Mouse (Mus musculus) limb, embryonic 13.5 days (tissue): Measurements from ENCODE around the gene Myh3. TPM values are rescaled to one million over a fixed set of nuclear protein-coding genes. Genes with fewer than 3 reads are reported as not detected.

Experiments used
- ATAC-seq: fragments of 200-750 bp; cut with Nextera tagmentation; 2 replicates; pipeline ENCODE4 v1.8.0; 2017; ENCODE audit warnings: low read depth, moderate number of reproducible peaks, moderate TSS enrichment; ENCODE audit not compliant: low FRiP score
- H3K27ac ChIP-seq: fragments of 300-500 bp; sonication (generic); 2 replicates; pipeline ENCODE4 v1.5.1; 2015; ENCODE audit warnings: inconsistent platforms, mild to moderate bottlenecking, moderate library complexity
- H3K27me3 ChIP-seq: fragments of 300-500 bp; sonication (generic); 2 replicates; pipeline ENCODE4 v1.6.1; 2015; ENCODE audit warnings: mild to moderate bottlenecking, inconsistent platforms
- H3K36me3 ChIP-seq: fragments of 300-500 bp; sonication (generic); 2 replicates; pipeline ENCODE4 v1.6.1; 2015; ENCODE audit warnings: inconsistent platforms, mild to moderate bottlenecking, moderate library complexity
- H3K4me1 ChIP-seq: fragments of 300-500 bp; sonication (generic); 2 replicates; pipeline ENCODE4 v1.6.1; 2015; ENCODE audit warnings: inconsistent platforms
- H3K4me2 ChIP-seq: fragments of 300-500 bp; sonication (generic); replicated peaks from 2 replicates; pipeline ENCODE4 v1.6.1; 2015; ENCODE audit warnings: inconsistent platforms, mild to moderate bottlenecking, moderate library complexity
- H3K4me3 ChIP-seq: fragments of 300-500 bp; sonication (generic); 2 replicates; pipeline ENCODE4 v1.5.1; 2015; ENCODE audit warnings: moderate library complexity, mild to moderate bottlenecking, inconsistent platforms
- H3K9ac ChIP-seq: fragments of 300-500 bp; sonication (generic); 2 replicates; pipeline ENCODE4 v1.6.1; 2015; ENCODE audit warnings: mild to moderate bottlenecking, inconsistent platforms
- H3K9me3 ChIP-seq: fragments of 300-500 bp; sonication (generic); 2 replicates; pipeline ENCODE4 v1.6.1; 2016; ENCODE audit warnings: inconsistent platforms
- WGBS: fragments of 180-500 bp; shearing (Covaris S2); methylation state at CpG from one replicate; pipeline ENCODE4 v1.1.7; 2015; 5-methylcytosine and 5-hydroxymethylcytosine counted together
- polyA plus RNA-seq: library from polyadenylated mRNA; unstranded; fragments of >200 nt; fragmentation: Nextera tagmentation; extraction: Ambion mirVana; gene quantifications from 2 replicates; pipeline ENCODE4 v1.2.1, GENCODE M21; 2015

Myh3 gene
- polyA plus RNA-seq, 1 experiment from 2014 or later: 101 TPM

DNA sequence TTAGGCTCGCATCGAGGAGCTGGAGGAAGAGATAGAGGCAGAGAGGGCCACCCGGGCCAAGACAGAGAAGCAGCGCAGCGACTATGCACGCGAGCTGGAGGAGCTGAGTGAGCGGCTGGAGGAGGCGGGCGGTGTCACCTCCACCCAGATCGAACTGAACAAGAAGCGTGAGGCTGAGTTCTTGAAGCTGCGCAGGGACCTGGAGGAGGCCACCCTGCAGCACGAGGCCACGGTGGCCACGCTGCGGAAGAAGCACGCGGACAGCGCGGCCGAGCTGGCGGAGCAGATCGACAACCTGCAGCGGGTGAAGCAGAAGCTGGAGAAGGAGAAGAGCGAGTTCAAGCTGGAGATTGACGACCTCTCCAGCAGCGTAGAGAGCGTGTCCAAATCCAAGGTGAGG, 16.4 kb downstream of the Myh3 start:
- H3K27me3 ChIP-seq: no peaks in the 10 kb centered on the region
- no peak overlapping the region for H3K27ac ChIP-seq
- H3K4me3 ChIP-seq: no peak overlapping the region
- no peaks in the 10 kb centered on the region for H3K36me3 ChIP-seq
- 72% methylated on average over 29 of the region's 29 CpGs for WGBS
- H3K4me1 ChIP-seq: no peaks in the 10 kb centered on the region
- H3K4me2 ChIP-seq: no peak overlapping the region
- ATAC-seq: no peak
- no peaks in the 10 kb centered on the region for H3K9me3 ChIP-seq
- no peak overlapping the region for H3K9ac ChIP-seq

DNA sequence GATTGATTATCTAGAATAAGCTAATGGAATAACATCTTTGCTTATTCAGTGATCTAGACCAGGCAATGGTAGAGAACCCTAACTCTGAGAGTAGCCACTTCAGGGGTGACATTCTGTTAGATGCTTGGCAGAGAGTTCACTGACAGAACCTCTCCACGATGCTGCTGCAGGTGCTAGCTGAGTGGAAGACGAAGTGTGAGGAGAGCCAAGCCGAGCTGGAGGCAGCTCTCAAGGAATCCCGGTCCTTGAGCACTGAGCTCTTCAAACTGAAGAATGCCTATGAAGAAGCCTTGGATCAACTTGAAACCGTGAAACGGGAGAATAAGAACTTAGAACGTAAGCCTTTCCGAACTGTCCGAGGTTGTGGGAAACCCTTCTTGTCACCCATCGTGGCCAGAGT, 19.6 kb downstream of the Myh3 start:
- WGBS: 90% methylated on average over 10 of the region's 10 CpGs
- H3K4me2 ChIP-seq: no peak overlapping the region

DNA sequence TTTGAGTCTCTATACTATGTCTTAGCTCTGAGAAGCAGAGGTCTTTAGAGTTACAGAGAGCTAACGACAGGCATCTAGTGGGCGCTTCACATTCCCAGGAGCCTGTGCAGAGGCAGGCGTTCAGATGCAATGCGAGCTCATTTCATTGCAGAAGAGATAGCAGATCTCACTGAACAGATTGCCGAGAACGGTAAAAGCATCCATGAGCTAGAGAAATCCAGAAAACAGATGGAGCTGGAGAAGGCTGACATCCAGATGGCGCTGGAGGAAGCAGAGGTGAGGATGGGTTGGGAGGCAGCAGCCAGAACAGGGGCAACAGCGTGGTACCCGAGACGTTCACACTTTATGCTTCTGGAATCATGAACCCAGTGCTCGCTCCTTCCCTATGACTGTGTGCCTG, 20.3 kb downstream of the Myh3 start:
- H3K27ac ChIP-seq: no peak overlapping the region
- no peak for ATAC-seq

More for the DNA sequence above, 19.6 kb downstream of the Myh3 start:
- no peaks in the 10 kb centered on the region for H3K4me1 ChIP-seq
- no peak overlapping the region for H3K27ac ChIP-seq
- no peak overlapping the region for H3K9ac ChIP-seq
- H3K9me3 ChIP-seq: no peaks in the 10 kb centered on the region
- H3K36me3 ChIP-seq: no peaks in the 10 kb centered on the region
- ATAC-seq: no peak
- H3K4me3 ChIP-seq: no peak overlapping the region
- H3K27me3 ChIP-seq: 0 out of 2 replicates have a peak, but pooled peaks cover 4% of the 10 kb centered on the region

DNA sequence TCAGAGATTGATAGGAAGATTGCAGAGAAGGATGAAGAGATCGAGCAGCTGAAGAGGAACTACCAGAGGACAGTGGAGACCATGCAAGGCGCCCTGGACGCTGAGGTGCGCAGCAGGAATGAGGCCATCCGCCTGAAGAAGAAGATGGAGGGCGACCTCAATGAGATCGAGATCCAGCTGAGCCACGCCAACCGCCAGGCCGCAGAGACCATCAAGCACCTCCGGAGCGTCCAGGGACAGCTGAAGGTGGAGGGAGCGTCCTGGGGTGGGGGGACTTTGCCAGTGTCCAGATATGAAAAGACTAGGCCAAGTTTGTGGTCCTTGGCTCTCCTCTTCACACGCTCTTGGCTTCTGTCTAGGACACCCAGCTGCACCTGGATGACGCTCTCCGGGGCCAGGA, 21.1 kb downstream of the Myh3 start:
- ATAC-seq: no peak
- WGBS: 95% methylated on average over 16 of the region's 16 CpGs

More for the DNA sequence above, 20.3 kb downstream of the Myh3 start:
- 0 out of 2 replicates have a peak, but pooled peaks cover 4% of the 10 kb centered on the region for H3K27me3 ChIP-seq
- no peaks in the 10 kb centered on the region for H3K36me3 ChIP-seq
- 79% methylated on average over 11 of the region's 11 CpGs for WGBS
- no peaks in the 10 kb centered on the region for H3K9me3 ChIP-seq
- no peaks in the 10 kb centered on the region for H3K4me1 ChIP-seq
- H3K9ac ChIP-seq: no peak overlapping the region
- H3K4me2 ChIP-seq: no peak overlapping the region
- no peak overlapping the region for H3K4me3 ChIP-seq

DNA sequence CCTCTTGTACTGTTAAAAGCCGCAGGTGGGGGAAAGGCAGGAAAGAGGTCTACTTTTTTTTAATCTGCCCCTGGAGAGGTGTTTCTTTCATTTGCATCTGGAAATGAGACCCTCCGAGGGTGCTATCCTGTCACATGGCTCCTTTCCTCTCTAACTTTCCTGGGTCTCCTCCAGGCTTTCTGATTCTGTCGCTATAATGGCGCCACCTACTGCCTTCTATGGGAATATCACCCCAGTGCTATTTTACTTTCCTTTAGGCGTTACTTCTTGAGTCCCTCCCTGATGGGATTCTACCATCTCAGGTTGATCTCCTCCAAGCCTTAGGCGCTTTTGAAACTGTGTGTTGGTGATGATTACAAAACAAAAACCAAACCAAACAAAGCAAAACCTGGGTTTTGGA, 22.1 kb downstream of the Myh3 start:
- 0 out of 2 replicates have a peak, but pooled peaks cover 4% of the 10 kb centered on the region for H3K27me3 ChIP-seq
- no peak overlapping the region for H3K27ac ChIP-seq
- no peak overlapping the region for H3K4me3 ChIP-seq
- H3K36me3 ChIP-seq: no peaks in the 10 kb centered on the region
- H3K4me1 ChIP-seq: no peaks in the 10 kb centered on the region
- H3K9ac ChIP-seq: no peak overlapping the region
- ATAC-seq: no peak
- 34% methylated on average over 6 of the region's 6 CpGs for WGBS
- no peak overlapping the region for H3K4me2 ChIP-seq
- H3K9me3 ChIP-seq: no peaks in the 10 kb centered on the region

More for the DNA sequence above, 21.1 kb downstream of the Myh3 start:
- Histone ChIP-seq H3K9ac (no peak overlapping the region), H3K27me3 (0 out of 2 replicates have a peak, but pooled peaks cover 4% of the 10 kb centered on the region), H3K9me3 (no peaks in the 10 kb centered on the region), H3K4me3 (no peak overlapping the region), H3K4me1 (no peaks in the 10 kb centered on the region), H3K4me2 (no peak overlapping the region), H3K27ac (no peak overlapping the region), H3K36me3 (no peaks in the 10 kb centered on the region)

DNA sequence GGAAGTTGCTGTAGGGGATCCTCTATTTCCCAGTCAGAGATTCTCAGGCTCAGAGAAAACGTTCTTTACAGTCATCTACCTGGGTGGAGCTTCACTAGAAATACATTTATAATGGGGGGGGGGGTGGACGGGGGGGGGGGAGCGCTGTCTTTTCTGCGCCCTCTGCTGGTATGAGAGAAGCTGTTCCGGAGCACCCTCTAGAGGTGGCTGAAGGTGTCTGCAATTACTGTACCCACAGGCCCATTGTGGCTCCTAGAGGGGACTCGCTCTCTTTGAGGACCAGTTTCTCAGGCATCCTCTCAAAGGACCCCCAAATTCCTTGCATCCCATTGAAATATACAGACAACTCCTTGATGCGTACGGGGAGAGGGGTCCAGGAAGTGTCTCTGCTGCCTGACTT, 23.6 kb downstream of the Myh3 start:
- 24% methylated on average over 8 of the region's 8 CpGs for WGBS

DNA sequence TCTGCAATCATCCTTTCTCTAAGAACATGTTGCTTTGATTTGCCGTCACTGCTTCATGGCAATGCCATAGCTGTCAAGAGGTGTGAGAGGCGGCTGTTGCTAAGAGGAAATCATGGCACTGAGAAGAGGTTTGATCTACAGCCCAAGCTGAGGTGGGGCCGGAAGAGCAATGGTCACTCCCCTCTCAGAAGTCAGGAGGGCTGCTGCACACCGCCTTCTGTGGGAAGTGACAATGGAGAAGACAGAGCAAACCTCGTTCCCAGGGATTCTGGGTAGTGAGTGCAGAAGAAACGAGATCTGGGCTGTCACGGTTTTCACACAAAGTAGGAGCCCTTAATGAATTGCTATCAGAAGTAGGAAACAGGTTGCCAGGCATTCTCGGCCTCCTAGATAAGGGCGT, 25.2 kb downstream of the Myh3 start:
- Histone ChIP-seq H3K4me3 (no peak overlapping the region), H3K9me3 (no peaks in the 10 kb centered on the region), H3K36me3 (no peaks in the 10 kb centered on the region), H3K27ac (no peak overlapping the region), H3K4me1 (peaks cover 6% of the 10 kb centered on the region; the same call in 1 of the 2 replicates), H3K27me3 (0 out of 2 replicates have a peak, but pooled peaks cover 4% of the 10 kb centered on the region), H3K9ac (no peak overlapping the region), H3K4me2 (no peak overlapping the region)
- 83% methylated on average over 9 of the region's 9 CpGs for WGBS
- ATAC-seq: no peak

More for the DNA sequence above, 23.6 kb downstream of the Myh3 start:
- H3K9me3 ChIP-seq: no peaks in the 10 kb centered on the region
- no peak overlapping the region for H3K4me3 ChIP-seq
- no peak overlapping the region for H3K27ac ChIP-seq
- no peak for ATAC-seq
- no peak overlapping the region for H3K9ac ChIP-seq
- no peak overlapping the region for H3K4me2 ChIP-seq
- no peaks in the 10 kb centered on the region for H3K36me3 ChIP-seq
- H3K27me3 ChIP-seq: 0 out of 2 replicates have a peak, but pooled peaks cover 4% of the 10 kb centered on the region
- peaks cover 6% of the 10 kb centered on the region; the same call in 1 of the 2 replicates for H3K4me1 ChIP-seq

DNA sequence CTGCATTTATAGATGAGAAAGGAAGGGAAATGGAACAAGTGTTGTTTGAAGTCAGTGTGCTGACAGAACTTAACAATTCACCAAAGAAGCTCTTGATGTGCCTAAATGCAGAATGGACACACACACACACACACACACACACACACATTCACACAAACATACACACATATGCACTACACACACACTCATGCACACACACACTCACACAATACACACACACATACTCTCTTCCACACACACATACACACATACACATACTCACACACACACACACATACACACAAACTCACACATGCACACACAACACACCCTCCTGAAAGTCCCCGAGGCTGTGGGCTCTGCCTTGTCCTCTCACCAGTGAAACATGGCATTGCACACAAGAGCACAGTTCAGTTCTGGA, 26.1 kb downstream of the Myh3 start:
- H3K4me2 ChIP-seq: no peak overlapping the region
- H3K4me3 ChIP-seq: no peak overlapping the region
- 0 out of 2 replicates have a peak, but pooled peaks cover 4% of the 10 kb centered on the region for H3K27me3 ChIP-seq
- H3K36me3 ChIP-seq: no peaks in the 10 kb centered on the region
- H3K4me1 ChIP-seq: peaks cover 6% of the 10 kb centered on the region; the same call in 1 of the 2 replicates
- ATAC-seq: no peak
- WGBS: 79% methylated on average over 1 of the region's 1 CpGs
- no peak overlapping the region for H3K27ac ChIP-seq
- H3K9me3 ChIP-seq: no peaks in the 10 kb centered on the region
- no peak overlapping the region for H3K9ac ChIP-seq

DNA sequence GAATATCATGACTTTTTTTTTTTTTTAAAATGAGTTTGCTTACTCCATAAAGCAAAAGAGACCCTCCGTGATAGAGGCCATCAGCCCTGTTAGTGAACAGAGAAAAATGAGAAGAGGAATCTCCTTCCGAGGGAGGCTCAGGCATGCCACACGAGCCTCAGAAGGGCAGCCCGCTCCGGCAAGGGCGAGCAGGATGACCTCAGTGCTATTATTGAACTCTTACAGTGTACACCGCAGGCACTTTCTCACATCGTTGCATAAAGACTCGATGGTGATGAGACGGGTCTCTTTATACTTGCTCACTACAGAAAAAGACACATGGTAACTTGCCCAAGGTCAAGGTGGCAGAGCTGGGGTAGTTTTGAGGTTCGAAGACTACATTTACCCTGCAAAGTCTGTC, 26.6 kb downstream of the Myh3 start:
- Histone ChIP-seq H3K27me3 (0 out of 2 replicates have a peak, but pooled peaks cover 3% of the 10 kb centered on the region), H3K9me3 (no peaks in the 10 kb centered on the region), H3K4me3 (no peak overlapping the region), H3K36me3 (no peaks in the 10 kb centered on the region), H3K4me1 (peaks cover 6% of the 10 kb centered on the region; the same call in 1 of the 2 replicates), H3K9ac (no peak overlapping the region), H3K27ac (no peak overlapping the region), H3K4me2 (no peak overlapping the region)
- ATAC-seq: no peak
- WGBS: 67% methylated on average over 11 of the region's 11 CpGs

DNA sequence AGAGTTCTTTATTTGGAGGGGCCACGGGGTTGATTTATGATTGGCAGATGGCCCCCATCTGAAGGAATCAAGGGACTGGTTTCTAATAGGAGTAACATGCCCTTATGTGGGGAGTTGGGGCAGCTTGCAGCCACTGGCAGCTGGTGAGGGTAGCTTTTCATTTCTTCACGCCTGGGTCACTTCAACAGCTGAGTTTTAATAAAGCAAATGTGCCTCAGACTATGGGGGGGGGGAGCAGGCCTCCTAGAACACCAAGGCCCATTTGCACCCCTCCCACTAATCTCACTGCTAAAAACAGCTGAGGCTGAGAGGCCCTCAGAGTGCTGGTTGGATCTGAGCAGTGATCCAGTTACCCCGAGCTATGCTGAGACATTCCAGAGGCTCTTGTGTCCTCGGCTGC, 27.6 kb downstream of the Myh3 start:
- ATAC-seq: peak; percentile 75
- WGBS: 38% methylated on average over 4 of the region's 4 CpGs

DNA sequence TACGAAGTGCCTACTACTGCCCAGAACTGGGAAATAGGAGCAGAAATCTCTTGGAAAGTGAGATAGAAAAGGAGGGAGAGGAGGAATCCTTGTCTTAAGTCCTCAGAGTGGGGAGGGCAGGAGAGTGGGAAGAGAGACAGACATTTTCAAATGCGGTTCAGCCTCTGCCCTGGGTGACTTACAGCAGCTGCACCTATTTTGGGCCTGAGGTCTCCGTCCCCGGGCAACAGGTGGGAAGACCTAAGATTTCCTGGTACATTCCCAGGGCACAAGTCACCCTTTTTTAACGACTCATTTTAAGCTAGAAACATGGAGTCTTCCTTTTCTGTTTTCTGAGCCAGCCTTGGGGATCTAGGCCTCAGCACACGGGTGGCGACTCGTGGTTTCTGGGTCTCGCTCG, 28.9 kb downstream of the Myh3 start:
- Histone ChIP-seq H3K9me3 (no peaks in the 10 kb centered on the region), H3K4me3 (no peak overlapping the region), H3K36me3 (no peaks in the 10 kb centered on the region), H3K27me3 (0 out of 2 replicates have a peak, but pooled peaks cover 5% of the 10 kb centered on the region), H3K4me2 (no peak overlapping the region), H3K27ac (no peak overlapping the region), H3K4me1 (peaks cover 6% of the 10 kb centered on the region; the same call in 1 of the 2 replicates), H3K9ac (no peak overlapping the region)
- no peak for ATAC-seq
- WGBS: 85% methylated on average over 10 of the region's 10 CpGs

More for the DNA sequence above, 27.6 kb downstream of the Myh3 start:
- Histone ChIP-seq H3K36me3 (no peaks in the 10 kb centered on the region), H3K4me2 (no peak overlapping the region), H3K27me3 (no peaks in the 10 kb centered on the region), H3K9me3 (no peaks in the 10 kb centered on the region), H3K4me3 (no peak overlapping the region), H3K4me1 (peaks cover 6% of the 10 kb centered on the region; the same call in 1 of the 2 replicates), H3K9ac (no peak overlapping the region), H3K27ac (no peak overlapping the region)

DNA sequence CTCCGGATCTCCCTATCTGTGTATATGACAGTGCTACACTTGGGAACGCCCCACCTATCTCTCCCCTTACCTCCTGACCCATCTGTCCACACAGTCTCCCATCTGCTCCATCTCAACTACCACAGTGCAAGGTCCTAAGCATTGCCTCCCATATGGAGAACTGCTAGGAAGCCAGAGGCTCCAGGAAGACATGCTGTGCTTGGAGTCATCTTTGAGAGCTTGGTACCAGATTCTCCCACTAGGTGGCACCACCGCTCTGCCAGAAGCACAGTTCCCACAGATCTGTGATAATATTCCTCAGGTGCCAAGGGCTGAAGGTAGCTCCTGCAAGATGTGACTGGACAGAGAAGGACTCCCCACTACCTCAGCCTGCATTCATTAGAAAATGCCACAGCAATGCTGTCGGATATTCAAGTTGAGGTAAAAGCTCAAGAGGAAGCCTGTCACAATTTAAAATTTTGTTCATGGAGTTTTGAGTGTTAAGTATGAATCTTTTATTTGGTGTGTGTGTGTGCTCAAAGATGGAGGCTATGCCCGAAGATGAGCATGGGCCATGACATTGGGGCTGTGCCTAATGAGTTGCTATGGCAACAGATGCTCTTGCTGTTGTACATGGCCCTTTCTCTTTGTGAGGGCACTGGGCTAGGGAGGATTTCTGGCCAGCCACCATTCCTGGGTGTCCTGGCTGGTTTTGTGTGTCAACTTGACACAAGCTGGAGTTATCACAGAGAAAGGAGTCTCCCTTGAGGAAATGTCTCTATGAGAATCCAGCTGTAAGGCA, 32.3 kb downstream of the Myh3 start:
- Histone ChIP-seq H3K27me3 (0 out of 2 replicates have a peak, but pooled peaks cover 5% of the 10 kb centered on the region), H3K9me3 (no peaks in the 10 kb centered on the region), H3K4me3 (no peak overlapping the region), H3K4me2 (no peak overlapping the region), H3K36me3 (no peaks in the 10 kb centered on the region), H3K9ac (no peak overlapping the region), H3K4me1 (peaks cover 6% of the 10 kb centered on the region; the same call in 1 of the 2 replicates), H3K27ac (no peak overlapping the region)
- peak; percentile 10; the same call in 1 of the 2 replicates for ATAC-seq
- 35% methylated on average over 5 of the region's 5 CpGs for WGBS
